Mouse (Mus musculus): ENCODE results near the gene Xrcc4.

The Xrcc4 gene

DNA sequence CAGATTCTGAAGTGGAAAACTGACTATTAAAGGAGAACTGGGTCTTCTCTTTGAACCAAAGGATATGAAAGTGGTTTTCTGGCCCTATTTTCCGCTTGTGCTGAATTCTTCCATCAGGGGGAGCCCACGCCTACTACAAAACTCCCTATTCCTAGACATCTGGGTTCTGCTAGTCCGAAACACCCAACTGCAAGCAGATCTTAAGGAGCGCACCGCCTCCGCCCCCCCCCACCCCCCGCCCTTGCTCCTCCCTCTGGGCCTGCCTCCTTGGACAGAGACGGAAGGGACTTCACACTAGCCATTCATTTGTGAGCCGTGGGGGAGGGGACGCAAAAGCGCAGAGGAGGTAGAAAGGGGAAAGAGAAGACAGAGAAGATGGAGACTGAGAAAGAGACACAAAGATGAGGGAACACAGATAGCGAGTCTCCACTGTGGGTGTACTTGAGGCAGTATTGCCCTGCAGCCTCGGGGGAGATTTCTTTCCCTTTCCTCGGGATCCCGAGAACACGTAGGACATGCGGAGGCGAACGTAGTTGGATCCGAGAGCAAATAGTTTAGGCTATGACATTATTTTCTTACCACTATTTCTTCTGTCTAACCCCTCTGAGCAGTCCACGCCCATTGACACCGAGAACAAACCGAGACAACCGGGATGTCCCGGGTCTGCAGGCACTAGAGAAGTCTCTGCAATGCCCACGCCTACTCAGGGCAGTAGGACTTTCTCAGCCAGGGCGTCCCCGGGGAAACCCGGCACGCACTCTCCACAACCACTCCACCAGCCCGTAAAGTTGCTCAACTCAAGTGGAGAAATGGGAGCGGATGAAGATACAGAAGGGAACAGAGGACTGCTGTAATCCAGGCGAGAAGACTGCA lies 348.9 kb downstream of the Xrcc4 start:
- intact Hi-C loops (cut with DNase I) = loop anchor here (5.0 kb wide), 1 partner anchor 37 kb away; no protein-coding TSS in a partner anchor

DNA sequence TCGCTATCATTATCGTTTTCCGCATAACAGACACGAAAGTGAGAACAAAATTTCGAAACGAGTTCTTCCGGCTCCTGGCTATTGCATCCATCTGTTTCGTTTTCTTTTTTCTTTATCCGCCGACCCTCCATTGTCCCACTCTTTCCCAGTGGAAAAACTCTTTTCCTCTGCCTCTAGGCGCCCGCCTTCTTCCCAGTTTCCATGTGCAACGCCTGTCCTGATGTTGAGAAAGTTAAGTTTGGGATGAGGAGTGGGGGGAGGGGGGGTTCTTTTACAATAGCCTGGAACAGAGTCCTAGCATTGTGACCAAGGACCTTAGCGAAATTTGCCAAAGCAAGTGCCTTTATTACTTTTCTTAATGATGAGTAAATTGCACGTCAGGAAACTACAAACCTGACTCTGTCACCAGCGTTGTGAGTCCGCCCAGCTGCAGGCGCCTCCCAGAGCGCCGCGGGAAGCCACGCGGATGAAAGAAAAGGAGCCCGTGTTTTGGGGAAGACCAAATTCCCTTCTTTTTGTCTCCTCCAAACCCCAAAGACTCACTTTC lies 349.6 kb downstream of the Xrcc4 start:
- intact Hi-C loops (cut with DNase I) = loop anchor here (5.0 to 10.0 kb wide), 2 partner anchors 38 to 775 kb away; no protein-coding TSS in a partner anchor

DNA sequence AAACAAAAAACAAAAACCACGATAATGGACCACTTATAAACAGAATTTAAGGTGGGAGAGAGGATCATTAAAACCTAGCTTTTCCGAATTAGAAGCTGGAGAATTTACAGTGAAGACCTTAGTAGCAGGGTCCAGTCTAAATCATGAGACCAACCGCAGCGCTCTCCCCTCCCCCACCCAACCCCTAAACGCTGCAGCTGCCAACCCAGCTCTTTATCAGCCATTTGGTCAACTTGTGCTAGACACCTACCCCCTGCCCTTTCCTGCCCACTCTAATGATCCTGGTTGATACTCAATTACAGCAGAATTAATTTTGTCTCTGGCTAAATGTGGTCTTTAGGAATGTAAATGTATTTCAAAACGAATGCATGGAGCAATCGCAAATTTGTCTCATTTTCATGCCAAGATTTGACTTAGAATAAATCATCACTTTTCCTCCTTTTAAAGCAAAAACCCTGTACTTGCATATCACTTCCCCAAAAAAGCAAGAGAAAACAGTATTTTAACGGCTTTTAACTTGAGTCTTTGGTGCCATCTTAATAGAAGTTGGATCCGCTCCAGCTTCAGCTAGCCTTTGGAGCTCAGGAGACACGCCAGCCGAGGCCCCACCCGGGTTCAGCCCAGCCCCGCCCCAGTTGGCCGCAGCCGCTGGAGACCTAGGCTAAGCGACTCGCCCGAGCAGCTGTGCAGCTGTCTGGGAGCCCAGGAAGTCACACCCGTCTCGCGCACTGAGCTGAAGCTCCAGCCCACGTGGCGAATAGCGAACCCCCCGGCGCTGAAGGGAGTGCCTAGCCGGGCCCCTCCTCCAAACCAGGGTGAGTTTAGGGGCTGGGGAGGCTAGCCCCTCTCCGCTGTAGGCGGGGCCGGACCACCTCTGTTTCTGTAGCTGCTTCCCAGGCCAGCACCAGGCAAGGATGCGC lies 350.4 kb downstream of the Xrcc4 start:
- intact Hi-C loops (cut with DNase I) = loop anchor here (10.0 kb wide), 1 partner anchor 776 kb away; no protein-coding TSS in a partner anchor

DNA sequence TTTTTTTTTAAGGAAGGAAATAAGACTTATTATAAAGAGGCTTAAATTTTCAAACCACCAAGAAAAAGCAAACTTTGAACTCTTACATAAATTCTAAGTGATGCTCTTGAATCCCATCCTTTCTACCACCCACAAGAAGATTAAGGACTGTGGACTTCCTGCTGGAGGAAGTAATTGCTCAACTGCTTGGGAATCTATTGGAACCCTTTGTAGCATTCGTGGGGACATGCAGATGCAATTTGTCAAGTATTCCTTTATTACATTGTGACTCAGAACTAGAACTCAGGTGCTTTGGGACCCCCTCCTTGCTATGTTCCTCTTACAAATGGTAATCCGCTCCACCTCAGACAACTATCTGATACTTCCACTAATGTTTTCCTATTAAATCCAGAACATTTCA lies 351.1 kb downstream of the Xrcc4 start:
- intact Hi-C loops (cut with DNase I) = loop anchor here (10.0 kb wide), 1 partner anchor 777 kb away; no protein-coding TSS in a partner anchor

DNA sequence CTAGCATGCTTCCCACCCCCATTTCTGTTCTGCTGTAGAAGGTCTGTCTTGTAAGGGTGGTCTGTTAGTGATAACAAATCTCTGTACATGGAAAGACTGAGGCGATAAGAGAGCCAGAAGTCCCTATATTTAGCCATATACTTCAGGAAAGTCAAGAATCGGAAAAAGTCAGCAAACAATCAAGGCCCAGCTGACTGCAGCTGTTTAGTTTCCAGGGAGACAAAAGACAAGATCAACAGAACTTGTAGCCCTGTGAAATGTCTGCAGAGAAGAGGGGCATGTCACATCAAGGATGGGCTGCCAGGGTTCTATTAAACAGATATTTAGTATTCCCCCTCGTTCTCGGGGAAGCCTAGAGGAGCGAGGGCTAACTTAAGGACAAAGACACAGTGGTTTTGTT lies 354.3 kb downstream of the Xrcc4 start:
- intact Hi-C loops (cut with DNase I) = loop anchor here (10.0 kb wide), 1 partner anchor 780 kb away; no protein-coding TSS in a partner anchor

DNA sequence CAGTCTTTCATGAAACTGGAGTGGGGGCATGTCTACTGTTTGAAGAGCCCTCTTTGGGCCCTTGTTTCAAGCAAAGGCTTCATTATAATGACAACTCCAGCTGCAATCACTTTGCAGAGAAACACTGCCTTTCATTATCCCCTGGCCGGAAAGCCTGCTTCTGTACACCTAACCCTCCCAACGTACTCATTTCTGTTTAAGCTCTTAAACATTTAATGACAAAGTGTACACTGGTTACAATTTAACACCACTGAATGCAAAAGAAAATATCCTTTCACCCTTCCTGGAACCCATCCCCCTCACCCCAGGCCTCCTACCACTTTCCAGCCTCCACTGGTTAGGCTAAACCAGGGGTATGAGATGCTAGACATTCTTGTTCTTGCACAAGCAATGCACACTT lies 362.9 kb downstream of the Xrcc4 start:
- intact Hi-C loops (cut with DNase I) = no loop called here

Measured in adrenal gland (tissue).